Mouse (Mus musculus) brain, embryonic 14.5 days (tissue): Measurements from ENCODE around the gene Zfp768.

ENCODE experiments used
- CTCF ChIP-seq: fragments of 200-500 bp; IDR thresholded peaks from 2 replicates; pipeline ENCODE4 v1.5.1; 2012; ENCODE audit warnings: inconsistent platforms, mild to moderate bottlenecking, moderate library complexity, borderline replicate concordance; ENCODE audit not compliant: insufficient read depth, insufficient read length; ENCODE audit errors: extremely low read depth
- POLR2A ChIP-seq: fragments of 200-500 bp; IDR thresholded peaks from 2 replicates; pipeline ENCODE4 v1.6.1; 2012; ENCODE audit warnings: mild to moderate bottlenecking, inconsistent platforms, borderline replicate concordance; ENCODE audit not compliant: poor library complexity, insufficient read depth, insufficient read length, severe bottlenecking; ENCODE audit errors: extremely low read depth

DNA sequence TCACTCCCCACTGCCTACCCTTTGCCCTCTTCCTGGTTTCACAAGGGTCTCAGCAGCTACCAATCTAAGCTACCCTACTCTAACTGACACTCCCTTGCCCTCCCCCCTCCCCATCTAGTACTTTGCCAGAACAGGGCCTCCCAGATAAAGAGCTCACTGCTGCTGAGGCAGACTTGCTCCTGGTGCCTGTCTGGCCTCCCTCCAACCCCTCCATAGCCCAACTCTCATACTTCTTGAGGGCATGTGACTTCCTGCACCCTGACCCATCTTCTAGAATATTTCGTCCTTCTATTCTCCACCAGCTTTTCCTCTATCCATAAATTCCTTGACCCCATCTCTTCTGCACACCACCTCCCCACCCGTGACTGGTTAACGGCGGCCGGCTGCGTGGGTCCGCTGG, 2.5 kb downstream of the Zfp768 start:
- TF ChIP-seq CTCF (no peak), POLR2A (no peak)
